Mouse (Mus musculus): ENCODE measurements around the gene Slc6a2. TPM values are rescaled to one million over a fixed set of nuclear protein-coding genes. Genes with fewer than 3 reads are reported as not detected.

The Slc6a2 gene
- polyA plus RNA-seq, 1 experiment from 2014 or later: 0.25 TPM

DNA sequence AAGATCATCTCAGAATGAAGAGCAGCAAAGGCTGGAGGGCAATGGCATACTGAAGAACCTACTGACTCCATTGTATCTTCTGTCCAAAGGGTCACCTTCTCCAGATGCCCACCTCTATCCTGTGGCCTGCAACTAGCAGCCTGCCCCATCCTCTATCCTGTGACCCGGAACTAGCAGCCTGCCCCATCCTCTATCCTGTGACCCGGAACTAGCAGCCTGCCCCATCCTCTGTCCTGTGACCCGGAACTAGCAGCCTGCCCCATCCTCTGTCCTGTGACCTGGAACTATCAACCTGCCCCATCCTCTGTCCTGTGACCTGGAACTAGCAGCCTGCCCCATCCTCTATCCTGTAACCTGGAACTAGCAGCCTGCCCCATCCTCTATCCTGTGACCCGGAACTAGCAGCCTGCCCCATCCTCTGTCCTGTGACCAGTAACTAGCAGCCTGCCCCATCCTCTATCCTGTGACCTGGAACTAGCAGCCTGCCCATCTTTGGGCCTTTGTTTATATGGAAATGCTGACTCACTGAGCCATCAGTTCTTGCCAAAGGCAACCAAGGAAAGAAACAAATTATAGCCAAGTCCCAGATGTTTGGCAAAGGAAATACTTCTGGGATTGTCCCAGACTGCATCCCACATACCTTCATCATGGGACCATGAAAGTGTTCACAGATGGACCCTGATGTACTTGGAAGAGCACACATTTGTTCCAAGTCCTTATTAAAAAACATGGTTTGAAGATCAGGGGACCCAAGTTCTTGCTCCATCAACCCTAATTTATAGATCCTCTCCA, 81.1 kb downstream of the Slc6a2 start:
- 84% methylated on average over 4 of the region's 4 CpGs for WGBS
- H3K9me3 ChIP-seq (replicated peaks; ENCODE audit: control insufficient read depth, low read length): no peaks in the 10 kb centered on the region
- ATAC-seq (ENCODE audit: insufficient read depth, low FRiP score): no peak

DNA sequence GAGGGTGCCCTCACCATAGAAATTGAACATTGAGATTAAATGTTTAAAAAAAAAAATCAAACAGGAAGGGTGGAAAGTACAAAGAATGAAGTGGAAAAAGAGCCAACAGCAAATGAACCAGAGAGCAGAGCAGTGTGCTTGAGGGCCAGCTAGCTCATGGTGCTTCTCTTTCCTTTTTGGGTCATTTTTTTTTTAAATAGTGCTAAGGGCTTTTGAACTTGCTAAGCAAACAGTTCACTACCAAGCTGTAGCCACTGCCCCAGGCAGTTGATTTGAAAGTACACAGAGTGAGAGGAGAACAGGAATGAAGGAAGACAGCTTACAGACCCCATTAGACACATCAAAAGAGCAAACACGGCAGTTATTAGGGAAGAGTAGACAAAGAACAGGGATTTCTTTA, 83.2 kb downstream of the Slc6a2 start:
- 20% methylated on average over 1 of the region's 1 CpGs for WGBS
- ATAC-seq (ENCODE audit: insufficient read depth, low FRiP score): no peak
- H3K9ac ChIP-seq (ENCODE audit: low read length): no peak overlapping the region

More for the DNA sequence above, 81.1 kb downstream of the Slc6a2 start:
- Histone ChIP-seq H3K4me2 (ENCODE audit: low read depth, low read length) (no peak overlapping the region), H3K27me3 (ENCODE audit: control insufficient read depth, insufficient read depth, low read length) (no peaks in the 10 kb centered on the region), H3K27ac (ENCODE audit: low read length) (no peak overlapping the region), H3K4me3 (replicated peaks; ENCODE audit: low read length) (no peak overlapping the region), H3K4me1 (ENCODE audit: control insufficient read depth, insufficient read depth, low read length) (no peaks in the 10 kb centered on the region), H3K36me3 (ENCODE audit: control insufficient read depth, insufficient read depth, low read length) (no peaks in the 10 kb centered on the region), H3K9ac (ENCODE audit: low read length) (no peak overlapping the region)

DNA sequence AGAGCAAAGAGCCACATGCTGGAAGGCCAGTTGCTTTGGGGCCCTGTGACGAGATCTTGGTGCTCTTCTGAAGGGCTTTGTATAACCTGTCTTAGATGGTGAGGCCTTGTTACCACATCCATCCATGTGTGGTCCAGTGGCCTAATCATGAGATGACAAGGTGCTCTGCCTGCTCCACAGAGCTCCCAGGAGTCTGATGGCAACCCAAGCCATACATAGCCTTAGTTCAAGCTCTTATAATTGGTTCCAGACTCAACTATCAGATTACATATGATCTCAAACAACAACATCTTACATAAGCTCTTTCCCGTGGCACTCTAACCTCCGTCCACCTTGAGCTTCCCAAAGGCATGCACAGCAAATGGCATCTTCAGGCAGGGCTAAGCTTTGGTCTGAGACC, 88.2 kb downstream of the Slc6a2 start, which contains the start of gene Ces1a:
TSS of gene Ces1a (minus strand) at position 101 of the 400 bp plus-strand sequence.
- H3K9ac ChIP-seq (ENCODE audit: low read length): no peak within 1 kb of the TSS
- H3K4me2 ChIP-seq (ENCODE audit: low read depth, low read length): no peak within 1 kb of the TSS
- H3K4me1 ChIP-seq (ENCODE audit: control insufficient read depth, insufficient read depth, low read length): no peaks in the 10 kb centered on the region
- no peak for ATAC-seq (ENCODE audit: insufficient read depth, low FRiP score)
- H3K4me3 ChIP-seq (replicated peaks; ENCODE audit: low read length): no peak within 1 kb of the TSS
- WGBS: 78% methylated on average over 3 of the region's 3 CpGs
- H3K27me3 ChIP-seq (ENCODE audit: control insufficient read depth, insufficient read depth, low read length): no peaks in the 10 kb centered on the region
- H3K9me3 ChIP-seq (replicated peaks; ENCODE audit: control insufficient read depth, low read length): no peaks in the 10 kb centered on the region
- no peaks in the 10 kb centered on the region for H3K36me3 ChIP-seq (ENCODE audit: control insufficient read depth, insufficient read depth, low read length)
- H3K27ac ChIP-seq (ENCODE audit: low read length): no peak within 1 kb of the TSS

More for the DNA sequence above, 83.2 kb downstream of the Slc6a2 start:
- H3K4me1 ChIP-seq (ENCODE audit: control insufficient read depth, insufficient read depth, low read length): no peaks in the 10 kb centered on the region
- no peak overlapping the region for H3K4me2 ChIP-seq (ENCODE audit: low read depth, low read length)
- no peaks in the 10 kb centered on the region for H3K27me3 ChIP-seq (ENCODE audit: control insufficient read depth, insufficient read depth, low read length)
- H3K4me3 ChIP-seq (replicated peaks; ENCODE audit: low read length): no peak overlapping the region
- H3K9me3 ChIP-seq (replicated peaks; ENCODE audit: control insufficient read depth, low read length): no peaks in the 10 kb centered on the region
- H3K27ac ChIP-seq (ENCODE audit: low read length): no peak overlapping the region
- no peaks in the 10 kb centered on the region for H3K36me3 ChIP-seq (ENCODE audit: control insufficient read depth, insufficient read depth, low read length)

DNA sequence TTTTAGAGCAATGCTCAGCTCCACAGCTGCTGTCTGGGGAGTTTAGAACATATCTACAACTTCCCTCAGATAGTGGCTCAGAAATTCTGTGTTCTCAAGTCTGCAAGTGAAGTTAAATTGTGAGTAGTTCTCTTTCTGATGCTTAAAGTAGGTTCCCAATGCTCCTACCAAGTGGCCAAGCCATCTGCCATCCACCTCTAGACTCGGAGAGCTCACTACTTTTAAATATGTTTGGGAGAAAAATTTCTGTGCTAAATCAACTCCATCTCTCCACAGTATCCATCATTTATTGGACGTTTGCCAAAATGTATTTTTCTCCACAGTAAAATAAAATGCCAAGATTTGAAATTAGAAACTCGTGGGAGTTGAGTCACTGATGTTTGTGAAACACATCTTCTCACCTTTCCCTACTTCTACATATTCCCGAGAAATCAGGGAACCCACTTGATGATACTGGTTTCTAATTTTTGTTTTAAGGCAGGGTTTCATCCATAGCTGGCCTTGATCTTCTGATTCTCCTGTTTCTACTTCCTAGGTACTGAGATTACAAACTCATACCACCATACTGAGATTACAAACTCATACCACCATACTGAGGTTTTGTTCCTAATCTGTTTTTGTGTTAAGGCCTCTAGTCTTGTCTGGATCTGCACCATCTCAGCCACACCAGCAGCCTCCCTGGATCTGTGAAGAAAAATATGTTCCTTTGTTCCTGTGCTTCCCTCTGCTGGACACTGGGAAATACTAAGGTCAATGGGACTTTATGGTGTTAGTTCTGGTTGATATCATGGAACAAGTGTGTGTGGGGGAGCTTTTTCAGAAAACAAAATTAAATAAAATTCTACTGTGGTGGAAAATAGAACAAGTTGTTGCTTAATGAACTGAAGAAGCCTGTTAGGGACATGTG, 88.9 kb downstream of the Slc6a2 start:
- Histone ChIP-seq H3K27ac (ENCODE audit: low read length) (no peak overlapping the region), H3K4me3 (replicated peaks; ENCODE audit: low read length) (no peak overlapping the region), H3K4me2 (ENCODE audit: low read depth, low read length) (no peak overlapping the region), H3K27me3 (ENCODE audit: control insufficient read depth, insufficient read depth, low read length) (no peaks in the 10 kb centered on the region), H3K36me3 (ENCODE audit: control insufficient read depth, insufficient read depth, low read length) (no peaks in the 10 kb centered on the region), H3K4me1 (ENCODE audit: control insufficient read depth, insufficient read depth, low read length) (no peaks in the 10 kb centered on the region), H3K9ac (ENCODE audit: low read length) (no peak overlapping the region), H3K9me3 (replicated peaks; ENCODE audit: control insufficient read depth, low read length) (no peaks in the 10 kb centered on the region)
- no peak for ATAC-seq (ENCODE audit: insufficient read depth, low FRiP score)
- WGBS: 49% methylated on average over 4 of the region's 4 CpGs

Small RNA genes lying within 50 kb of the gene (microRNA-seq; reads per million reads assigned to microRNA genes)
- not detected for gene Gm22151

Other genes starting within 250 kb of the Slc6a2 start
- gene Mmp2, start 132.8 kb upstream of the Slc6a2 start, polyA plus RNA-seq (2015; fragmentation: Nextera tagmentation; extraction: Ambion mirVana): 149 and 166 TPM in 2 replicates
- 12.2 and 13.2 TPM in 2 replicates for gene Lpcat2, start 104.7 kb upstream of the Slc6a2 start, polyA plus RNA-seq (2015; fragmentation: Nextera tagmentation; extraction: Ambion mirVana)
- 19.5 and 32.7 TPM in 2 replicates for gene Capns2, start 58.7 kb upstream of the Slc6a2 start, polyA plus RNA-seq (2015; fragmentation: Nextera tagmentation; extraction: Ambion mirVana)
- gene Ces1a, start 88.1 kb downstream of the Slc6a2 start, polyA plus RNA-seq (2015; fragmentation: Nextera tagmentation; extraction: Ambion mirVana): not detected in 2 replicates
- gene Ces1b, start 119.9 kb downstream of the Slc6a2 start, polyA plus RNA-seq (2015; fragmentation: Nextera tagmentation; extraction: Ambion mirVana): 0.12 TPM in 2 replicates
- gene Ces1c, start 171.2 kb downstream of the Slc6a2 start, polyA plus RNA-seq (2015; fragmentation: Nextera tagmentation; extraction: Ambion mirVana): 0.46 and 0.65 TPM in 2 replicates
- 2.5 and 2.6 TPM in 2 replicates for gene Ces1d, start 237.8 kb downstream of the Slc6a2 start, polyA plus RNA-seq (2015; fragmentation: Nextera tagmentation; extraction: Ambion mirVana)

Data from stomach, embryonic 16.5 days (tissue).